Mouse (Mus musculus) skeletal muscle tissue, adult 2 months (tissue): ENCODE measurements at regions not wholly inside any gene's neighbourhood (a gene's known extent, or its start where the extent isn't known, plus 50 kb on each side); places are given as distances from the start of the nearest gene placed in this dataset.
A peak's percentile ranks its signal among the peaks of the same experiment; 100 is the strongest.

Experiments used
- DNase-seq: peaks from one replicate; pipeline ENCODE4 v3.0.0-alpha.2; 2012; ENCODE audit warnings: low read depth, low spot score

GRCm38 (mm10) chr3:107387314-107388087, 54.0 kb upstream of the Rbm15 start:
- no peak for DNase-seq

DNA sequence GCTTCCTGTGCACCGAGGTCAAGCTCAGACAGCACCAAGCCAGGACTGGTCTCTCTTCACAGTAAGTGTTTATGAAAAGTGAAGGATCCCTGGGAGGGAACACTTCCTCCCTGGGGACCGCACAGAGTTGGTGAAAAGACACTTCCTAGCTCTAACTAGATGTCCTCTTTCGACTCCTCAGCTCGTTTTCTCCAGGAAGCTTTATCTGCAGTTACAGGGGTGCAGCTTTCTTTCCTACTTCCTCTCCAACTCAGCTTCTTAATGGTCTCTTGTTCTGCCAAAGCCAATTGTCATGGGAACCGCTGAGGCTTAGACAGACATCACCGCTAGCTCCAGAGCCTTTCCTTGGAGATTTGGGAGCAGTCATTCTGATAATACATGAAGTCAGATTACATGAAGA, 53.0 kb upstream of the Rbm15 start:
- peak; percentile 39 for DNase-seq
